Mouse (Mus musculus) leukemia stem cell, adult 10-12 weeks (primary cell): ENCODE measurements around the gene Btnl2. TPM values are rescaled to one million over a fixed set of nuclear protein-coding genes. Genes with fewer than 3 reads are reported as not detected.

Experiments
- polyA plus RNA-seq: library from polyadenylated mRNA; stranded (reverse); fragments of >175 nt; gene quantifications from 2 replicates; pipeline ENCODE4 v1.2.3, GENCODE M21; 2012; ENCODE audit warnings: low replicate concordance

The Btnl2 gene
- polyA plus RNA-seq = 0.58 and 0.80 TPM in 2 replicates

GRCm38 (mm10) chr17:34354539-34354938, at the start of gene Btnl2:
Gene Btnl2 (plus strand): TSS chr17:34354822.

DNA sequence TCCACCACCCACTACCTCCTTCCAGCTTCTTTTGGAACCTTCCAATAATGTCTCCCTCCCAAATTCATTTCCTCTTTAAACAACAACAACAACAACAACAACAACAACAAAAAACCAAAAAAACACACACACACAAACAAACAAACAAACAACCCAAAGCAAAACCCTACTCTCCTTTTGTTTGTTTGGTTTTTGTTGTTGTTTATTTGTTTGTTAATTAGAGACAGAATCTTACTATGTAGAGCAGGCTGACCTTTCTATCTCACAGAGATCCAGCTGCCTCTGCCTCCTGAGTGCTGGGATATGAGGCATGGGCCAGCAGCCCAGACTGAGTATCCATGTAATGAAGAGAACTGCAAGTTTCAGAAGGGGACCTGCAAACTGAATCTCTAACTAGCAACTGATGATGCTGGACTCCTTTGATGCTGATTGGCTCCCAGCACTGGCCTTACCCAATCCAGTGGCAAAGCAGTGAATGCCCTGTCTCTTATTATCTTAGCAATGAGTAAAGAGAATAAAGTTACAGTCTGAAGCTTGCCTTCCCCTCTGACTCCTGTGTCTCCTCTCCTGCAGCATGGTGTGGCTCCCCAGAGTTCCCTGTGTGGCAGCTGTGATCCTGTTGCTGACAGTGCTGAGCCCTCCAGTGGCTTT, 49.1 kb upstream of the Btnl2 start, which contains the start of gene H2-Eb1:
Gene H2-Eb1, plus strand, starts transcription at position 488 of the 651 bp plus-strand sequence.

DNA sequence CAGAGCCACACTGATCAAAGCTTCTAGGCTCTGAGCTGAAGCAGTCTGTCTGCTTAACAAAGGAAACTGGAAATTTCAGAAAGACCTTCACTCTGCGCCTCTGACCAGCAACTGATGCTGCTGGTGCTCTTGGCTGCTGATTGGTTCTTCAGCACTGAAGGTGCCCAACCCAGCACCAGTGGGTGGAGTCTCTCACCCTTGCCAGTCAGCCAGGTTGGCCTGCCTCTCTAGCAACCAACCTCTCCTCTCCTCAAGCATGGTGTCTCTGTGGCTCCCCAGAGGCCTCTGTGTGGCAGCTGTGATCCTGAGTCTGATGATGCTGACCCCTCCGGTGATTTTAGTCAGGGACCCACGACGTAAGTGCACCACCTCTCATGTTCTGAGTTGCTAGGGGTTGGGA, 29.2 kb upstream of the Btnl2 start, which contains the start of gene H2-Eb2:
Gene H2-Eb2, plus strand, starts transcription at position 230 of the 400 bp plus-strand sequence.

DNA sequence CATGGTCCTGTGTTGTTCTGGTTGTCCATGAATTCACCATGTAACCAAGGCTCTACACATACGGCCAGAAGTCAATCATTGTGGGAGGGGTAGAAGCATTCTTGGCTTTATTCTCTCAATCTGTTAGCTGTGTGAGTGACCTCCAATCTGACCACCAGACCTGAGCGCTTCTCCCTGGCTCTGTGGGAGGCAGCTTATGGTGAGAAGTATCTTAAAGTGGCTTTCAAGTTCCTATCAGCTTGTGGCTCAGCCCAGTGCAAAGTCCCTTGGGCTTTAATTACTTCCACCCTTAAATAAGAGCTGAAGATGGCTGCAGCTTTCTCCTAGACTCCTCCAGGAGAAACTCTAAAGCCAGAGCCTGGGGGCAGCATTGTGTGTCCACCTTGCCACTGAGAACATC, 22.2 kb downstream of the Btnl2 start, which contains the start of gene Btnl1:
Gene Btnl1, plus strand, starts transcription at position 286 of the 400 bp plus-strand sequence.

DNA sequence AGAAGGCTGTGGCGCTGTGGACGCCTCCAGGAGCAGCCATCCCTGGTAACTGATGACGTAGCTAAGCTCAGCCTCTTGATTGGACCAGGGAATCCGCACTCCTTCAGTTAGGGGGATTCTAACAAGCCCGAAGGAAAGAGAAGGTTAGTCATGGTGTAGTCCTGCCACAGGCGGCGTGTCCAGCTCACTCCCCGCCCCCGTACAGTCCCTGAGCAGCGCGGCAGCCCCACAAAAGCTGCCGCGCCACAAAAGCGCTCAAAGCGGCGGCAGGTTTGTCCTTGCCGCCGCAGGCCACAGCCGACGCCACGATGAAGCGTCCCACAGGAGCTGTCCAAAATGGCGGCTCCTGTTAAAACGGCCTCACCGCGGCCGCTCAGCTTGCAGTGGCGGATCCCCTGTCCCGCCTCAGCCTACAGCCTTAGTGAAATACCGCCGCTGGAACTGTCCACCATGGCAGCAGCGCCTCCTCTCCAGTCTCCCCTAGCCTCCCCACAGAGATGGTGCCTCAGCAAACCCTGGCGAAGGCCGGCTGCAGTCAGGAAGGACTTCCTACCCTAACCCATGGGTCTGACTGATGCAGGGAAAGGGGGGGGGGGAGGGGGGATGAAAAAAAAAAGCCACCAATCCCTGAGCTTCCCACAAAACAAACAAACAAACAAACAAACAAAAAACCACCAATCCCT, 44.2 kb downstream of the Btnl2 start, which contains the start of gene BC051142:
Gene BC051142, plus strand, starts transcription at position 110 of the 683 bp plus-strand sequence.

Other genes with a start within 250 kb of the Btnl2 start
- gene H2-DMa, start 235.3 kb upstream of the Btnl2 start, polyA plus RNA-seq = 29.6 and 120 TPM in 2 replicates
- 446 and 549 TPM in 2 replicates for gene Brd2, start 232.2 kb upstream of the Btnl2 start, polyA plus RNA-seq
- 73.6 and 78.6 TPM in 2 replicates for gene H2-DMb2, start 211.5 kb upstream of the Btnl2 start, polyA plus RNA-seq
- gene H2-DMb1, start 201.8 kb upstream of the Btnl2 start, polyA plus RNA-seq = 2.3 and 4.0 TPM in 2 replicates
- gene Tap1, start 167.3 kb upstream of the Btnl2 start, polyA plus RNA-seq = 20.7 and 59.1 TPM in 2 replicates
- 14.5 and 26.2 TPM in 2 replicates for gene Psmb9, start 167.1 kb upstream of the Btnl2 start, polyA plus RNA-seq
- gene Psmb8, start 157.1 kb upstream of the Btnl2 start, polyA plus RNA-seq = 66.5 and 100 TPM in 2 replicates
- 95.0 and 101 TPM in 2 replicates for gene Tap2, start 151.3 kb upstream of the Btnl2 start, polyA plus RNA-seq
- gene H2-Ob, start 115.9 kb upstream of the Btnl2 start, polyA plus RNA-seq = 5.9 and 8.8 TPM in 2 replicates
- gene H2-Ab1, start 97.1 kb upstream of the Btnl2 start, polyA plus RNA-seq = 211 and 1,423 TPM in 2 replicates
- gene H2-Aa, start 67.0 kb upstream of the Btnl2 start, polyA plus RNA-seq = 8.9 and 82.4 TPM in 2 replicates
- 27.3 and 40.7 TPM in 2 replicates for gene H2-Eb1, start 49.0 kb upstream of the Btnl2 start, polyA plus RNA-seq
- gene H2-Eb2, start 29.2 kb upstream of the Btnl2 start, polyA plus RNA-seq = 0.07 and 0.10 TPM in 2 replicates
- not detected in 2 replicates for gene Btnl1, start 22.3 kb downstream of the Btnl2 start, polyA plus RNA-seq
- gene BC051142, start 44.0 kb downstream of the Btnl2 start, polyA plus RNA-seq = not detected in 2 replicates
- not detected in 2 replicates for gene Btnl4, start 122.5 kb downstream of the Btnl2 start, polyA plus RNA-seq
- gene Btnl6, start 162.5 kb downstream of the Btnl2 start, polyA plus RNA-seq = not detected in 2 replicates
- 4.7 and 12.4 TPM in 2 replicates for gene Notch4, start 209.4 kb downstream of the Btnl2 start, polyA plus RNA-seq
- gene Gpsm3, start 235.0 kb downstream of the Btnl2 start, polyA plus RNA-seq = 136 and 357 TPM in 2 replicates
- gene Pbx2, start 236.4 kb downstream of the Btnl2 start, polyA plus RNA-seq = 77.3 and 112 TPM in 2 replicates
- 4.2 and 9.4 TPM in 2 replicates for gene Ager, start 243.0 kb downstream of the Btnl2 start, polyA plus RNA-seq
- gene Rnf5, start 248.9 kb downstream of the Btnl2 start, polyA plus RNA-seq = 35.4 and 54.6 TPM in 2 replicates
- 223 and 308 TPM in 2 replicates for gene Agpat1, start 249.4 kb downstream of the Btnl2 start, polyA plus RNA-seq